Mouse (Mus musculus) heart, adult 9 months (tissue): Measurements from ENCODE around the gene Them7.
A peak's percentile ranks its signal among the peaks of the same experiment; 100 is the strongest.

Experiments
- DNase-seq, 2 experiments: peaks; one replicate each; pipeline ENCODE4 v3.0.0; 2022; ENCODE audit warnings: low spot score in 2 of 2

The Them7 gene

GRCm38 (mm10) chr2:105224134-105224986 lies at the start of gene Them7:
Them7 (plus strand) TSS chr2:105224320.
- DNase-seq, result peak in 1 of 2 experiments; percentile 17

GRCm38 (mm10) chr2:105178871-105179270 lies 45.2 kb upstream of the Them7 start:
- DNase-seq, result no peak

GRCm38 (mm10) chr2:105182501-105182900 lies 41.6 kb upstream of the Them7 start:
- DNase-seq, result no peak

GRCm38 (mm10) chr2:105185140-105185539 lies 39.0 kb upstream of the Them7 start:
- DNase-seq, result no peak

- DNase-seq, result no peak
Measured at GRCm38 (mm10) chr2:105185768-105186529, 38.2 kb upstream of the Them7 start.

GRCm38 (mm10) chr2:105186591-105186990 lies 37.5 kb upstream of the Them7 start:
- no peak for DNase-seq

GRCm38 (mm10) chr2:105188182-105188581 lies 35.9 kb upstream of the Them7 start:
- DNase-seq, result no peak

GRCm38 (mm10) chr2:105189352-105189751 lies 34.8 kb upstream of the Them7 start:
- peak in 1 of 2 experiments; percentile 8 for DNase-seq

GRCm38 (mm10) chr2:105200152-105200551 lies 24.0 kb upstream of the Them7 start:
- no peak for DNase-seq

- no peak for DNase-seq
Measured at GRCm38 (mm10) chr2:105206563-105207174, 17.5 kb upstream of the Them7 start.

GRCm38 (mm10) chr2:105212839-105213238 lies 11.3 kb upstream of the Them7 start:
- no peak for DNase-seq

GRCm38 (mm10) chr2:105215914-105216313 lies 8.2 kb upstream of the Them7 start:
- no peak for DNase-seq

GRCm38 (mm10) chr2:105219229-105219628 lies 4.9 kb upstream of the Them7 start:
- no peak for DNase-seq

- no peak for DNase-seq
Measured at GRCm38 (mm10) chr2:105219664-105220063, 4.5 kb upstream of the Them7 start.

- DNase-seq, result no peak
Measured at GRCm38 (mm10) chr2:105220738-105221303, 3.3 kb upstream of the Them7 start.

- no peak for DNase-seq
Measured at GRCm38 (mm10) chr2:105223606-105224005, 514 bp upstream of the Them7 start.

GRCm38 (mm10) chr2:105224987-105225375 lies 861 bp downstream of the Them7 start:
- no peak for DNase-seq

GRCm38 (mm10) chr2:105226297-105226958 lies 2.3 kb downstream of the Them7 start:
- no peak for DNase-seq

GRCm38 (mm10) chr2:105228416-105228815 lies 4.3 kb downstream of the Them7 start:
- peak in 1 of 2 experiments; percentile 50 for DNase-seq

GRCm38 (mm10) chr2:105230333-105230732 lies 6.2 kb downstream of the Them7 start:
- DNase-seq, result no peak

- DNase-seq, result no peak
Measured at GRCm38 (mm10) chr2:105232386-105232785, 8.3 kb downstream of the Them7 start.
